ENCODE assay signal across 8 mouse cellular contexts in the genomic region with DNA sequence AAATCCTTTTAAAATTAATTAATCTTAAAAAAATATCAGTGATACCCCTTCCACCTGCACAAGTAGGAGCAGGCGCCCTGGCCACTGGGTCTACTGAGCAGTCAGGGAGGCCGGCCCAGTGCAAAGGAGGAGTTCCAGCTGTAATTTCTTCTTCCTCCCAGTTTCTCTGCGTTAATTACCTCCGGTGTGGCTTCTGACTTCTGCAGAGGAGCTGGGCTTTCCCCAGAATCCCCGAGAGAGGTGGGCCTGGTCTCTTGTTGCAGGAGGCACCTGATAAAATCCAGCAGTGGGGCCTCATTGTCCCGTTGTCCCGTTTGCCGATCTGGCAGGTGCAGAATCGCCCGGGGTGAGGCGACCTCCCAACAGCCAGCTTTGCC. TPM values are rescaled to one million over a fixed set of nuclear protein-coding genes. Genes with fewer than 3 reads are reported as not detected.
DNase-seq lines count a peak whose midpoint lies in the region; ATAC-seq and TF ChIP-seq lines count a peak whose summit lies in the region.

No protein-coding gene starts in this region.

- peaks cover 0 to 5% of the 10 kb centered on the region in 2 experiments for H3K36me3 ChIP-seq in CH12.LX (replicated peaks in 1 of 2; ENCODE audit: control insufficient read depth in 1 of 2, insufficient read depth in 1 of 2, low read length in 1 of 2)
- no peaks in the 10 kb centered on the region for H3K36me3 ChIP-seq in heart, embryonic 16.5 days (ENCODE audit: control insufficient read depth, insufficient read depth)
- no peaks in the 10 kb centered on the region for H3K36me3 ChIP-seq in midbrain, embryonic 10.5 days

- in situ Hi-C loops in CH12.LX (cut with MboI; ENCODE audit: low pct_ligation_motif_present, low pct_unique_long_range_greater_than_20kb, low sequenced_read_pairs) = loop anchor here (5.0 kb wide), 1 partner anchor 170 kb away; a partner anchor contains a TSS

- DNase-seq in gastrocnemius, adult 2 months = no peak
- DNase-seq in gastrocnemius, adult 8-10 months (ENCODE audit: low spot score in 2 of 2) = no peak
- DNase-seq in CH12.LX (ENCODE audit: extremely low read depth) = peak; percentile 93
- DNase-seq in midbrain, embryonic 10.5 days (ENCODE audit: low spot score) = no peak
- no peak for DNase-seq in cerebellum, postnatal 25 days
- no peak for DNase-seq in cerebellum, postnatal 10 days
- DNase-seq in cerebellum, adult 9-10 months = no peak

- TF ChIP-seq EP300 in CH12.LX (IDR thresholded peaks at IDR 0.05; ENCODE audit: low read length) = peak; percentile 95

- intact Hi-C loops in gastrocnemius, adult 2 months (cut with DNase I) = no loop called here

- peak overlapping the region; percentile 79 for H3K27ac ChIP-seq in gastrocnemius, adult 2 months
- H3K27ac ChIP-seq in CH12.LX (ENCODE audit: insufficient read depth, low read depth) = peak overlapping the region; percentile 92
- peak overlapping the region; percentile 59 for H3K27ac ChIP-seq in heart, embryonic 16.5 days (ENCODE audit: low read length)
- peak overlapping the region; percentile 83 for H3K27ac ChIP-seq in midbrain, embryonic 10.5 days (replicated peaks)

- TF ChIP-seq CTCF in gastrocnemius, adult 2 months (IDR thresholded peaks at IDR 0.05) = no peak
- no peak for TF ChIP-seq CTCF in CH12.LX (conservative IDR thresholded peaks at IDR 0.05 in 1 of 2, IDR thresholded peaks at IDR 0.05 in 1 of 2; ENCODE audit: low read depth in 2 of 2, low read length in 2 of 2)

- dilution Hi-C loops in CH12.LX (cut with MboI; ENCODE audit: extremely low pct_ligation_motif_present, extremely low pct_unique_long_range_greater_than_20kb, low sequenced_read_pairs) = no loop called here

- peak overlapping the region; percentile 57 for H3K9ac ChIP-seq in CH12.LX (ENCODE audit: insufficient read depth, low read depth)
- no peak overlapping the region for H3K9ac ChIP-seq in heart, embryonic 16.5 days (ENCODE audit: low read length)

- H3K4me3 ChIP-seq in gastrocnemius, adult 2 months = peak overlapping the region; percentile 65
- H3K4me3 ChIP-seq in CH12.LX (replicated peaks in 1 of 3; ENCODE audit: low read depth in 2 of 3, low read length in 2 of 3, poor library complexity in 1 of 3) = peak overlapping the region; percentile 31 to 47 (median 41)
- H3K4me3 ChIP-seq in heart, embryonic 16.5 days (ENCODE audit: low read length) = peak overlapping the region; percentile 42
- H3K4me3 ChIP-seq in midbrain, embryonic 10.5 days = peak overlapping the region; percentile 39

- H3K27me3 ChIP-seq in CH12.LX (replicated peaks) = no peaks in the 10 kb centered on the region
- H3K27me3 ChIP-seq in heart, embryonic 16.5 days (ENCODE audit: control insufficient read depth, insufficient read depth, low read length) = no peaks in the 10 kb centered on the region
- H3K27me3 ChIP-seq in midbrain, embryonic 10.5 days (ENCODE audit: low read depth, poor library complexity, severe bottlenecking) = peaks cover 29% of the 10 kb centered on the region; the same call in 1 of the 2 replicates

- H3K79me2 ChIP-seq in CH12.LX (replicated peaks; ENCODE audit: control insufficient read depth, extremely low read depth, insufficient read depth, poor library complexity, severe bottlenecking) = no peaks in the 10 kb centered on the region

- TF ChIP-seq POLR2A in CH12.LX (IDR thresholded peaks at IDR 0.05; ENCODE audit: low read depth, low read length) = peak; percentile 75

- peaks cover 13% of the 10 kb centered on the region for H3K9me3 ChIP-seq in CH12.LX (replicated peaks; ENCODE audit: low read length)
- H3K9me3 ChIP-seq in heart, embryonic 16.5 days (replicated peaks; ENCODE audit: control insufficient read depth, low read length) = peaks cover 4% of the 10 kb centered on the region; the same call in 1 of the 2 replicates
- H3K9me3 ChIP-seq in midbrain, embryonic 10.5 days (replicated peaks) = peaks cover 11% of the 10 kb centered on the region

- TF ChIP-seq RAD21 in CH12.LX (IDR thresholded peaks at IDR 0.05; ENCODE audit: low read depth, low read length) = peak; percentile 24

- peak overlapping the region; percentile 32 for H3K4me2 ChIP-seq in CH12.LX (ENCODE audit: insufficient read depth, low read depth, poor library complexity, severe bottlenecking)
- H3K4me2 ChIP-seq in heart, embryonic 16.5 days (ENCODE audit: low read depth, low read length) = peak overlapping the region; percentile 76

- 0 out of 2 replicates have a peak, but pooled peaks have one; percentile 1 for ATAC-seq in heart, embryonic 16.5 days (replicated peaks; ENCODE audit: extremely low read depth, insufficient read depth, low FRiP score)

- 15% methylated on average over 11 of the region's 11 CpGs for WGBS in heart, embryonic 16.5 days
- 16% methylated on average over 11 of the region's 11 CpGs for WGBS in midbrain, embryonic 10.5 days

- H3K4me1 ChIP-seq in CH12.LX (ENCODE audit: control insufficient read depth in 1 of 2, insufficient read depth in 2 of 2) = peaks cover 21 to 57% of the 10 kb centered on the region in 2 experiments
- H3K4me1 ChIP-seq in heart, embryonic 16.5 days (ENCODE audit: control insufficient read depth, insufficient read depth, low read length) = peaks cover 24% of the 10 kb centered on the region
- peaks cover 77% of the 10 kb centered on the region for H3K4me1 ChIP-seq in midbrain, embryonic 10.5 days

TF ChIP-seq in CH12.LX, 34 proteins besides CTCF, POLR2A, EP300 and RAD21 (continues in another document):
- TF ChIP-seq MAZ (IDR thresholded peaks at IDR 0.05; ENCODE audit: low read depth, low read length) (peak; percentile 91; the same call in 1 of the 2 replicates), ELF1 (IDR thresholded peaks at IDR 0.05; ENCODE audit: low read depth, low read length) (peak; percentile 34; the same call in 1 of the 2 replicates), ZC3H11A (IDR thresholded peaks at IDR 0.05; ENCODE audit: low read depth, low read length) (no peak; the same call in 1 of the 2 replicates), MEF2A (IDR thresholded peaks at IDR 0.05; ENCODE audit: borderline replicate concordance, low read depth, low read length) (peak; percentile 88), KAT2A (IDR thresholded peaks at IDR 0.05; ENCODE audit: insufficient replicate concordance, low read length) (0 out of 2 replicates have a peak, but pooled peaks have one; percentile 61), NRF1 (IDR thresholded peaks at IDR 0.05; ENCODE audit: low read depth, low read length) (peak; percentile 25; the same call in 1 of the 2 replicates), MYC (IDR thresholded peaks at IDR 0.05; ENCODE audit: low read depth, low read length) (0 out of 2 replicates have a peak, but pooled peaks have one; percentile 61), USF1 (IDR thresholded peaks at IDR 0.05; ENCODE audit: low read depth, low read length) (no peak), SIN3A (IDR thresholded peaks at IDR 0.05; ENCODE audit: low read length) (peak; percentile 88), MXI1 (IDR thresholded peaks at IDR 0.05; ENCODE audit: low read depth, low read length) (peak; percentile 43; the same call in 1 of the 2 replicates), HCFC1 (IDR thresholded peaks at IDR 0.05; ENCODE audit: low read depth, low read length) (peak; percentile 48; the same call in 1 of the 2 replicates), MAFK (IDR thresholded peaks at IDR 0.05; ENCODE audit: insufficient replicate concordance, low read length) (peak; percentile 68; the same call in 1 of the 2 replicates), MAX (IDR thresholded peaks at IDR 0.05; ENCODE audit: low read length) (no peak), ZMIZ1 (IDR thresholded peaks at IDR 0.05; ENCODE audit: low read depth, low read length) (peak; percentile 73; the same call in 1 of the 2 replicates), CHD1 (IDR thresholded peaks at IDR 0.05; ENCODE audit: low read depth, low read length) (peak; percentile 90), TCF12 (IDR thresholded peaks at IDR 0.05; ENCODE audit: low read depth, low read length) (peak; percentile 97), ZNF384 (IDR thresholded peaks at IDR 0.05; ENCODE audit: low read depth, low read length) (no peak), E2F4 (IDR thresholded peaks at IDR 0.05; ENCODE audit: insufficient replicate concordance, low read depth, low read length) (no peak), BHLHE40 (IDR thresholded peaks at IDR 0.05; ENCODE audit: low read depth, low read length) (peak; percentile 95), ETS1 (conservative IDR thresholded peaks at IDR 0.05; ENCODE audit: low read depth, low read length) (peak; percentile 93), JUN (IDR thresholded peaks at IDR 0.05; ENCODE audit: insufficient read depth, low read depth, low read length) (peak; percentile 28; the same call in 1 of the 2 replicates), JUND (conservative IDR thresholded peaks at IDR 0.05; ENCODE audit: low read depth, low read length) (0 out of 2 replicates have a peak, but pooled peaks have one; percentile 56), USF2 (conservative IDR thresholded peaks at IDR 0.05; ENCODE audit: low read depth, low read length) (no peak), POLR2AphosphoS2 (IDR thresholded peaks at IDR 0.05; ENCODE audit: low read depth, low read length) (0 out of 2 replicates have a peak, but pooled peaks have one; percentile 65), GABPA (IDR thresholded peaks at IDR 0.05; ENCODE audit: insufficient replicate concordance, low read depth, low read length) (no peak), ZKSCAN1 (IDR thresholded peaks at IDR 0.05; ENCODE audit: borderline replicate concordance, low read depth, low read length) (no peak), UBTF (IDR thresholded peaks at IDR 0.05; ENCODE audit: low read depth, low read length) (no peak), TBP (conservative IDR thresholded peaks at IDR 0.05; ENCODE audit: low read depth, low read length) (peak; percentile 72; the same call in 1 of the 2 replicates), NELFE (IDR thresholded peaks at IDR 0.05; ENCODE audit: low read depth, low read length) (no peak; the same call in 1 of the 2 replicates), PAX5 (IDR thresholded peaks at IDR 0.05; ENCODE audit: low read length) (no peak), RCOR1 (conservative IDR thresholded peaks at IDR 0.05; ENCODE audit: low read depth, low read length) (peak; percentile 93), SMC3 (IDR thresholded peaks at IDR 0.05; ENCODE audit: low read depth, low read length) (peak; percentile 38)

RNA-seq across cellular contexts. Expression of a gene that starts 1.9 kb away (rescaled TPM):
- not detected for total RNA-seq in gastrocnemius, adult 2 months (2021)
- total RNA-seq in gastrocnemius, adult 8-10 months (2022) = not detected
- 0.08 TPM in 1 of 2 replicates, not detected in the other for total RNA-seq in CH12.LX (2012; rRNA removed)
- total RNA-seq in CH12.LX (2014; rRNA removed) = 0.12 TPM in 1 of 2 replicates, not detected in the other
- polyA plus RNA-seq in CH12.LX (2012; ENCODE audit: insufficient read length, low read depth) = 0.10 TPM in 1 of 2 replicates, not detected in the other
- polyA plus RNA-seq in heart, embryonic 16.5 days (2015; fragmentation: Nextera tagmentation; extraction: Ambion mirVana) = not detected in 2 replicates
- 0.06 TPM in 1 of 2 replicates, not detected in the other for polyA plus RNA-seq in midbrain, embryonic 10.5 days (2016; fragmentation: Nextera tagmentation; extraction: Ambion mirVana)
